Mouse (Mus musculus): ENCODE measurements at regions not wholly inside any gene's neighbourhood (a gene's known extent, or its start where the extent isn't known, plus 50 kb on each side); places are given as distances from the start of the nearest gene placed in this dataset.

- no peak for TF ChIP-seq POLR2A (IDR thresholded peaks at IDR 0.05; ENCODE audit: extremely low read depth, insufficient read depth, low read length)
- TF ChIP-seq CTCF (IDR thresholded peaks at IDR 0.05; ENCODE audit: low read depth, low read length) = no peak
Observed at GRCm38 (mm10) chr1:35936362-35937093, 131.7 kb upstream of the Hs6st1 start.
